Comparison of ENCODE assay signal across 9 mouse cellular contexts in genomic region chr5:150595366-150596016, GRCm38 (mm10). TPM values are rescaled to one million over a fixed set of nuclear protein-coding genes. Genes with fewer than 3 reads are reported as not detected.
DNase-seq lines count a peak whose midpoint lies in the region; ATAC-seq lines count a peak whose summit lies in the region.
"Had no signal": no experiment of that assay in that cellular context is flagged by ENCODE, and none has a peak within 500 bp of the region (broad histone marks: within the 10 kb centered on the region; RNA-seq: fewer than 3 reads in every experiment).

No protein-coding gene starts in this region.

- WGBS in forebrain, embryonic 13.5 days: 56% methylated on average over 11 of the region's 11 CpGs
- WGBS in forebrain, embryonic 10.5 days: 48% methylated on average over 11 of the region's 11 CpGs
- 32% methylated on average over 11 of the region's 11 CpGs for WGBS in liver, embryonic 16.5 days (ENCODE audit: insufficient replicate concordance)
- WGBS in intestine, embryonic 15.5 days: 54% methylated on average over 11 of the region's 11 CpGs

- H3K9me3 ChIP-seq in forebrain, embryonic 13.5 days (replicated peaks): no peaks in the 10 kb centered on the region
- no peaks in the 10 kb centered on the region for H3K9me3 ChIP-seq in forebrain, embryonic 10.5 days
- no peaks in the 10 kb centered on the region for H3K9me3 ChIP-seq in liver, embryonic 16.5 days (replicated peaks; ENCODE audit: control insufficient read depth, low read length)
- H3K9me3 ChIP-seq in intestine, embryonic 15.5 days: no peaks in the 10 kb centered on the region

- H3K27ac ChIP-seq in forebrain, embryonic 13.5 days: no peak overlapping the region
- H3K27ac ChIP-seq in forebrain, embryonic 10.5 days: no peak overlapping the region
- H3K27ac ChIP-seq in liver, embryonic 16.5 days (ENCODE audit: low read length): peak overlapping the region; percentile 37; the same call in 1 of the 2 replicates
- no peak overlapping the region for H3K27ac ChIP-seq in intestine, embryonic 15.5 days

- peaks cover 15% of the 10 kb centered on the region for H3K4me1 ChIP-seq in forebrain, embryonic 13.5 days
- H3K4me1 ChIP-seq in forebrain, embryonic 10.5 days: peaks cover 44% of the 10 kb centered on the region
- peaks cover 46% of the 10 kb centered on the region for H3K4me1 ChIP-seq in liver, embryonic 16.5 days (ENCODE audit: control insufficient read depth, low read depth, low read length)
- peaks cover 13% of the 10 kb centered on the region; the same call in 1 of the 2 replicates for H3K4me1 ChIP-seq in intestine, embryonic 15.5 days (replicated peaks)

- no peaks in the 10 kb centered on the region for H3K36me3 ChIP-seq in forebrain, embryonic 13.5 days (ENCODE audit: poor library complexity, severe bottlenecking)
- H3K36me3 ChIP-seq in forebrain, embryonic 10.5 days (replicated peaks): no peaks in the 10 kb centered on the region
- peaks cover 3% of the 10 kb centered on the region; the same call in 1 of the 2 replicates for H3K36me3 ChIP-seq in liver, embryonic 16.5 days (ENCODE audit: control insufficient read depth, insufficient read depth)
- H3K36me3 ChIP-seq in splenic B cell, adult 2 months (ENCODE audit: control insufficient read depth, insufficient read depth, low read length, poor library complexity, severe bottlenecking): no peaks in the 10 kb centered on the region
- no peaks in the 10 kb centered on the region for H3K36me3 ChIP-seq in intestine, embryonic 15.5 days

- H3K9ac ChIP-seq in forebrain, embryonic 13.5 days: no peak overlapping the region
- H3K9ac ChIP-seq in liver, embryonic 16.5 days (ENCODE audit: low read depth, low read length): no peak overlapping the region; the same call in 1 of the 2 replicates
- H3K9ac ChIP-seq in intestine, embryonic 15.5 days: no peak overlapping the region

- no peak overlapping the region for H3K4me3 ChIP-seq in forebrain, embryonic 13.5 days
- H3K4me3 ChIP-seq in forebrain, embryonic 10.5 days: no peak overlapping the region
- H3K4me3 ChIP-seq in liver, embryonic 16.5 days (ENCODE audit: low read depth, low read length): no peak overlapping the region
- no peak overlapping the region for H3K4me3 ChIP-seq in intestine, embryonic 15.5 days (replicated peaks)

- H3K4me2 ChIP-seq in forebrain, embryonic 13.5 days: peak overlapping the region; percentile 100; the same call in 1 of the 2 replicates
- H3K4me2 ChIP-seq in liver, embryonic 16.5 days (ENCODE audit: low read depth, low read length): peak overlapping the region; percentile 92
- H3K4me2 ChIP-seq in intestine, embryonic 15.5 days (replicated peaks): no peak overlapping the region

- H3K27me3 ChIP-seq in forebrain, embryonic 13.5 days: peaks cover 32% of the 10 kb centered on the region
- peaks cover 60% of the 10 kb centered on the region for H3K27me3 ChIP-seq in forebrain, embryonic 10.5 days (ENCODE audit: poor library complexity, severe bottlenecking)
- H3K27me3 ChIP-seq in liver, embryonic 16.5 days (ENCODE audit: control insufficient read depth, insufficient read depth, low read depth, low read length): no peaks in the 10 kb centered on the region
- no peaks in the 10 kb centered on the region for H3K27me3 ChIP-seq in splenic B cell, adult 2 months (ENCODE audit: control insufficient read depth, insufficient read depth, low read length, poor library complexity, severe bottlenecking)
- H3K27me3 ChIP-seq in intestine, embryonic 15.5 days (replicated peaks): no peaks in the 10 kb centered on the region; the same call in 1 of the 2 replicates

- no peak for DNase-seq in forebrain, embryonic 10.5 days (ENCODE audit: extremely low spot score, low spot score)
- peak; percentile 55 to 59 for DNase-seq in spleen, adult 18-20 months
- no peak for DNase-seq in spleen, postnatal 14 days (ENCODE audit: low spot score in 2 of 2)
- peak; percentile 87 for DNase-seq in splenic B cell, adult 2 months (ENCODE audit: low read depth, low spot score)
- DNase-seq in gastrocnemius, postnatal 10 days: no peak
- DNase-seq: forebrain, postnatal 0 days had no signal

- ATAC-seq in forebrain, embryonic 13.5 days: no peak
- ATAC-seq in liver, embryonic 16.5 days (ENCODE audit: low read depth): no peak
- no peak for ATAC-seq in intestine, embryonic 15.5 days

RNA-seq across cellular contexts. Expression of gene N4bp2l1, which starts 1.5 kb away (rescaled TPM):
- 4.2 and 4.5 TPM in 2 replicates for polyA plus RNA-seq in forebrain, embryonic 13.5 days (2015; fragmentation: Nextera tagmentation; extraction: Ambion mirVana)
- polyA plus RNA-seq in forebrain, embryonic 10.5 days (2016; fragmentation: Nextera tagmentation; extraction: Ambion mirVana): 2.6 and 3.0 TPM in 2 replicates
- polyA plus RNA-seq in liver, embryonic 16.5 days (2015; fragmentation: Nextera tagmentation; extraction: Ambion mirVana): 17.4 and 17.7 TPM in 2 replicates
- 1 to 10 TPM; 1.8 to 2.9 TPM for total RNA-seq in gastrocnemius, postnatal 10 days (2021)
- polyA plus RNA-seq in intestine, embryonic 15.5 days (2015; fragmentation: Nextera tagmentation; extraction: Ambion mirVana): 4.6 and 4.9 TPM in 2 replicates

Comparison
In these comparisons a context has a peak if more than half of its experiments do, and no peak if none do; other contexts are left out.
1. DNase-seq: peak in spleen, adult 18-20 months (2 of 2) and splenic B cell, adult 2 months (single experiment); none in forebrain, embryonic 10.5 days (single experiment), spleen, postnatal 14 days (0 of 2) and gastrocnemius, postnatal 10 days (single experiment).